Mouse (Mus musculus): ENCODE results near the gene Napsa. TPM values are rescaled to one million over a fixed set of nuclear protein-coding genes. Genes with fewer than 3 reads are reported as not detected.

The Napsa gene
- polyA plus RNA-seq, 1 experiment, result not detected

GRCm38 (mm10) chr7:44531207-44531606 lies 41.0 kb upstream of the Napsa start:
- TF ChIP-seq POLR2A (IDR thresholded peaks at IDR 0.05; ENCODE audit: insufficient read depth, low read depth, low read length) (no peak), CTCF (IDR thresholded peaks at IDR 0.05; ENCODE audit: insufficient read depth, low read depth, low read length) (no peak)
- Histone ChIP-seq H3K4me3 (ENCODE audit: insufficient read depth, low read depth, low read length) (no peak overlapping the region), H3K27ac (ENCODE audit: insufficient read depth, low read depth, low read length) (no peak overlapping the region), H3K4me1 (ENCODE audit: control insufficient read depth, insufficient read depth, low read length) (peaks cover 5% of the 10 kb centered on the region)
- WGBS, result 53% methylated on average over 5 of the region's 5 CpGs

- WGBS, result 91% methylated on average over 4 of the region's 4 CpGs
- Histone ChIP-seq H3K4me1 (ENCODE audit: control insufficient read depth, insufficient read depth, low read length) (peaks cover 5% of the 10 kb centered on the region), H3K4me3 (ENCODE audit: insufficient read depth, low read depth, low read length) (no peak within 1 kb of the TSS), H3K27ac (ENCODE audit: insufficient read depth, low read depth, low read length) (no peak within 1 kb of the TSS)
- no peak for TF ChIP-seq CTCF (IDR thresholded peaks at IDR 0.05; ENCODE audit: insufficient read depth, low read depth, low read length)
- no peak for TF ChIP-seq POLR2A (IDR thresholded peaks at IDR 0.05; ENCODE audit: insufficient read depth, low read depth, low read length)
Observed at GRCm38 (mm10) chr7:44531946-44532732, 40.0 kb upstream of the Napsa start, which contains the start of gene Spib. Spib (minus strand) TSS chr7:44532071.

GRCm38 (mm10) chr7:44532918-44533745 lies 39.0 kb upstream of the Napsa start:
- H3K4me3 ChIP-seq (ENCODE audit: insufficient read depth, low read depth, low read length), result no peak overlapping the region
- TF ChIP-seq CTCF (IDR thresholded peaks at IDR 0.05; ENCODE audit: insufficient read depth, low read depth, low read length) (no peak), POLR2A (IDR thresholded peaks at IDR 0.05; ENCODE audit: insufficient read depth, low read depth, low read length) (no peak)
- H3K4me1 ChIP-seq (ENCODE audit: control insufficient read depth, insufficient read depth, low read length), result peaks cover 1% of the 10 kb centered on the region
- WGBS, result 89% methylated on average over 29 of the region's 29 CpGs
- no peak overlapping the region for H3K27ac ChIP-seq (ENCODE audit: insufficient read depth, low read depth, low read length)

GRCm38 (mm10) chr7:44533746-44534045 lies 38.5 kb upstream of the Napsa start:
- 80% methylated on average over 12 of the region's 12 CpGs for WGBS
- Histone ChIP-seq H3K4me3 (ENCODE audit: insufficient read depth, low read depth, low read length) (no peak overlapping the region), H3K4me1 (ENCODE audit: control insufficient read depth, insufficient read depth, low read length) (no peaks in the 10 kb centered on the region), H3K27ac (ENCODE audit: insufficient read depth, low read depth, low read length) (no peak overlapping the region)
- TF ChIP-seq POLR2A (IDR thresholded peaks at IDR 0.05; ENCODE audit: insufficient read depth, low read depth, low read length) (no peak), CTCF (IDR thresholded peaks at IDR 0.05; ENCODE audit: insufficient read depth, low read depth, low read length) (no peak)

- WGBS, result 93% methylated on average over 13 of the region's 13 CpGs
- no peak overlapping the region for H3K4me3 ChIP-seq (ENCODE audit: insufficient read depth, low read depth, low read length)
- TF ChIP-seq CTCF (IDR thresholded peaks at IDR 0.05; ENCODE audit: insufficient read depth, low read depth, low read length) (no peak), POLR2A (IDR thresholded peaks at IDR 0.05; ENCODE audit: insufficient read depth, low read depth, low read length) (no peak)
- H3K4me1 ChIP-seq (ENCODE audit: control insufficient read depth, insufficient read depth, low read length), result no peaks in the 10 kb centered on the region
- H3K27ac ChIP-seq (ENCODE audit: insufficient read depth, low read depth, low read length), result no peak overlapping the region
Observed at GRCm38 (mm10) chr7:44534242-44534641, 37.9 kb upstream of the Napsa start.

GRCm38 (mm10) chr7:44534656-44535441 lies 37.3 kb upstream of the Napsa start:
- TF ChIP-seq CTCF (IDR thresholded peaks at IDR 0.05; ENCODE audit: insufficient read depth, low read depth, low read length) (no peak), POLR2A (IDR thresholded peaks at IDR 0.05; ENCODE audit: insufficient read depth, low read depth, low read length) (no peak)
- no peak overlapping the region for H3K4me3 ChIP-seq (ENCODE audit: insufficient read depth, low read depth, low read length)
- H3K4me1 ChIP-seq (ENCODE audit: control insufficient read depth, insufficient read depth, low read length), result no peaks in the 10 kb centered on the region
- no peak overlapping the region for H3K27ac ChIP-seq (ENCODE audit: insufficient read depth, low read depth, low read length)
- 90% methylated on average over 19 of the region's 19 CpGs for WGBS

GRCm38 (mm10) chr7:44535657-44536589 lies 36.3 kb upstream of the Napsa start:
- no peak overlapping the region for H3K27ac ChIP-seq (ENCODE audit: insufficient read depth, low read depth, low read length)
- no peaks in the 10 kb centered on the region for H3K4me1 ChIP-seq (ENCODE audit: control insufficient read depth, insufficient read depth, low read length)
- H3K4me3 ChIP-seq (ENCODE audit: insufficient read depth, low read depth, low read length), result no peak overlapping the region
- TF ChIP-seq POLR2A (IDR thresholded peaks at IDR 0.05; ENCODE audit: insufficient read depth, low read depth, low read length), result no peak
- 93% methylated on average over 27 of the region's 27 CpGs for WGBS

- TF ChIP-seq CTCF (IDR thresholded peaks at IDR 0.05; ENCODE audit: insufficient read depth, low read depth, low read length), result no peak
- no peak for TF ChIP-seq POLR2A (IDR thresholded peaks at IDR 0.05; ENCODE audit: insufficient read depth, low read depth, low read length)
- Histone ChIP-seq H3K4me3 (ENCODE audit: insufficient read depth, low read depth, low read length) (no peak overlapping the region), H3K27ac (ENCODE audit: insufficient read depth, low read depth, low read length) (no peak overlapping the region), H3K4me1 (ENCODE audit: control insufficient read depth, insufficient read depth, low read length) (no peaks in the 10 kb centered on the region)
- 72% methylated on average over 6 of the region's 6 CpGs for WGBS
Observed at GRCm38 (mm10) chr7:44536590-44536968, 35.6 kb upstream of the Napsa start.
